Mouse (Mus musculus) thymus, postnatal 36 days (tissue): ENCODE results near the gene Gm17455.

Source experiments
- DNase-seq, 2 experiments: peaks; one replicate each; pipeline ENCODE4 v3.0.0; 2022; ENCODE audit warnings: mixed read lengths in 2 of 2

The Gm17455 gene

GRCm38 (mm10) chr10:60373937-60374578 lies 25.5 kb upstream of the Gm17455 start:
- DNase-seq: no peak

GRCm38 (mm10) chr10:60376704-60377103 lies 22.8 kb upstream of the Gm17455 start:
- DNase-seq: no peak

GRCm38 (mm10) chr10:60379419-60379957 lies 20.0 kb upstream of the Gm17455 start:
- no peak for DNase-seq

GRCm38 (mm10) chr10:60380229-60380628 lies 19.3 kb upstream of the Gm17455 start:
- no peak for DNase-seq

- peak; percentile 77 to 86 for DNase-seq
Observed at GRCm38 (mm10) chr10:60381142-60381925, 18.2 kb upstream of the Gm17455 start.

GRCm38 (mm10) chr10:60388332-60388731 lies 11.2 kb upstream of the Gm17455 start:
- peak; percentile 48 to 71 for DNase-seq

GRCm38 (mm10) chr10:60389447-60389865 lies 10.1 kb upstream of the Gm17455 start:
- DNase-seq: peak; percentile 73 to 84

- peak; percentile 53 for DNase-seq
Observed at GRCm38 (mm10) chr10:60390177-60390903, 9.2 kb upstream of the Gm17455 start.

GRCm38 (mm10) chr10:60390904-60391420 lies 8.6 kb upstream of the Gm17455 start:
- DNase-seq: peak in 1 of 2 experiments; percentile 31

- DNase-seq: peak in 1 of 2 experiments; percentile 35
Observed at GRCm38 (mm10) chr10:60391661-60392060, 7.9 kb upstream of the Gm17455 start.

- DNase-seq: no peak
Observed at GRCm38 (mm10) chr10:60394936-60395335, 4.6 kb upstream of the Gm17455 start.

- no peak for DNase-seq
Observed at GRCm38 (mm10) chr10:60395605-60396004, 3.9 kb upstream of the Gm17455 start.

GRCm38 (mm10) chr10:60398051-60398814 lies 1.3 kb upstream of the Gm17455 start:
- no peak for DNase-seq

- no peak for DNase-seq
Observed at GRCm38 (mm10) chr10:60400507-60401295, 1.2 kb downstream of the Gm17455 start.

- DNase-seq: no peak
Observed at GRCm38 (mm10) chr10:60405460-60406177, 6.1 kb downstream of the Gm17455 start.

GRCm38 (mm10) chr10:60407831-60408230 lies 8.3 kb downstream of the Gm17455 start:
- peak; percentile 71 to 74 for DNase-seq

- DNase-seq: no peak
Observed at GRCm38 (mm10) chr10:60411794-60412193, 12.3 kb downstream of the Gm17455 start.

- no peak for DNase-seq
Observed at GRCm38 (mm10) chr10:60413756-60414155, 14.2 kb downstream of the Gm17455 start.

GRCm38 (mm10) chr10:60417041-60417440 lies 17.5 kb downstream of the Gm17455 start:
- DNase-seq: no peak

GRCm38 (mm10) chr10:60418137-60418536 lies 18.6 kb downstream of the Gm17455 start:
- DNase-seq: peak; percentile 66 to 72

GRCm38 (mm10) chr10:60419624-60420023 lies 20.1 kb downstream of the Gm17455 start:
- DNase-seq: peak in 1 of 2 experiments; percentile 15
